Mouse (Mus musculus) lung, adult 2 months (tissue): ENCODE measurements around the gene Slc9a6.
A peak's percentile ranks its signal among the peaks of the same experiment; 100 is the strongest.

Experiments used
- CTCF ChIP-seq: fragments of 200-500 bp; IDR thresholded peaks from 2 replicates; pipeline ENCODE4 v1.5.1; 2011; ENCODE audit warnings: mild to moderate bottlenecking, low read length, control low read depth; ENCODE audit not compliant: insufficient read depth
- POLR2A ChIP-seq: fragments of 200-500 bp; IDR thresholded peaks from 2 replicates; pipeline ENCODE4 v1.6.1; 2011; ENCODE audit warnings: low read depth, mild to moderate bottlenecking, control low read depth, low read length, borderline replicate concordance; ENCODE audit errors: extremely low read depth

GRCm38 (mm10) chrX:56609623-56610317 lies at the start of gene Slc9a6:
- TF ChIP-seq CTCF (no peak), POLR2A (peak; percentile 38; the same call in 1 of the 2 replicates)
